Mouse (Mus musculus): ENCODE data around the gene Arhgef15. TPM values are rescaled to one million over a fixed set of nuclear protein-coding genes. Genes with fewer than 3 reads are reported as not detected.

Arhgef15 gene
- total RNA-seq, 1 experiment: 2.5 TPM

- peak; percentile 91 for DNase-seq (ENCODE audit: low read depth, low spot score)
- Histone ChIP-seq H3K9me3 (ENCODE audit: control insufficient read depth, insufficient read depth, low read depth, low read length) (no peaks in the 10 kb centered on the region), H3K36me3 (ENCODE audit: control insufficient read depth, insufficient read depth, low read length, poor library complexity, severe bottlenecking) (peaks cover 35% of the 10 kb centered on the region), H3K4me3 (ENCODE audit: insufficient read depth in 1 of 2, low read depth in 1 of 2, low read length in 2 of 2, poor library complexity in 1 of 2, severe bottlenecking in 1 of 2) (peak overlapping the region in 1 of 2 experiments; percentile 11; a peak in 1 of 4 replicates), H3K9ac (ENCODE audit: insufficient read depth, low read depth, low read length, poor library complexity, severe bottlenecking) (no peak overlapping the region; the same call in 1 of the 2 replicates), H3K27ac (ENCODE audit: insufficient read depth, low read depth, low read length, poor library complexity, severe bottlenecking) (no peak overlapping the region), H3K4me1 (ENCODE audit: control insufficient read depth in 2 of 2, insufficient read depth in 2 of 2, low read length in 2 of 2, poor library complexity in 1 of 2) (no peaks in the 10 kb centered on the region; a peak in 1 of 4 replicates)
- in situ Hi-C loops (cut with MboI; ENCODE audit: low sequenced_read_pairs in 2 of 2, unreplicated experiment in 2 of 2): loop anchor here in 1 of 2 experiments (5.0 kb wide), 1 partner anchor 83 kb away; no protein-coding TSS in a partner anchor
- TF ChIP-seq CHD2 (IDR thresholded peaks at IDR 0.05; ENCODE audit: low read depth, low read length) (no peak; the same call in 1 of the 2 replicates), HCFC1 (IDR thresholded peaks at IDR 0.05; ENCODE audit: borderline replicate concordance, insufficient read depth, low read length) (no peak), ZC3H11A (IDR thresholded peaks at IDR 0.05; ENCODE audit: borderline replicate concordance, low read depth, low read length) (no peak), MAFK (IDR thresholded peaks at IDR 0.05; ENCODE audit: insufficient read depth, low read depth, low read length) (no peak), ZNF384 (IDR thresholded peaks at IDR 0.05; ENCODE audit: low read depth, low read length) (no peak)
These were observed 52.7 kb downstream of the Arhgef15 start for GRCm38 (mm10) chr11:68904375-68905137.

- Histone ChIP-seq H3K9ac (ENCODE audit: insufficient read depth, low read depth, low read length, poor library complexity, severe bottlenecking) (peak overlapping the region; percentile 17; the same call in 1 of the 2 replicates), H3K36me3 (ENCODE audit: control insufficient read depth, insufficient read depth, low read length, poor library complexity, severe bottlenecking) (peaks cover 35% of the 10 kb centered on the region), H3K9me3 (ENCODE audit: control insufficient read depth, insufficient read depth, low read depth, low read length) (no peaks in the 10 kb centered on the region), H3K4me1 (ENCODE audit: control insufficient read depth in 2 of 2, insufficient read depth in 2 of 2, low read length in 2 of 2, poor library complexity in 1 of 2) (no peaks in the 10 kb centered on the region; a peak in 1 of 4 replicates), H3K27ac (ENCODE audit: insufficient read depth, low read depth, low read length, poor library complexity, severe bottlenecking) (no peak overlapping the region), H3K4me3 (ENCODE audit: insufficient read depth in 1 of 2, low read depth in 1 of 2, low read length in 2 of 2, poor library complexity in 1 of 2, severe bottlenecking in 1 of 2) (peak overlapping the region; percentile 93 to 97; a peak in 1 of 4 replicates)
- TF ChIP-seq CHD2 (IDR thresholded peaks at IDR 0.05; ENCODE audit: low read depth, low read length) (no peak), ZC3H11A (IDR thresholded peaks at IDR 0.05; ENCODE audit: borderline replicate concordance, low read depth, low read length) (no peak), ZNF384 (IDR thresholded peaks at IDR 0.05; ENCODE audit: low read depth, low read length) (no peak), MAFK (IDR thresholded peaks at IDR 0.05; ENCODE audit: insufficient read depth, low read depth, low read length) (no peak), HCFC1 (IDR thresholded peaks at IDR 0.05; ENCODE audit: borderline replicate concordance, insufficient read depth, low read length) (no peak)
- DNase-seq (ENCODE audit: low read depth, low spot score): no peak
- in situ Hi-C loops (cut with MboI; ENCODE audit: low sequenced_read_pairs in 2 of 2, unreplicated experiment in 2 of 2): no loop called here
These were observed 53.5 kb downstream of the Arhgef15 start for GRCm38 (mm10) chr11:68903775-68904174.

GRCm38 (mm10) chr11:68902823-68903222, 54.5 kb downstream of the Arhgef15 start:
- in situ Hi-C loops (cut with MboI; ENCODE audit: low sequenced_read_pairs in 2 of 2, unreplicated experiment in 2 of 2): no loop called here
- H3K9me3 ChIP-seq (ENCODE audit: control insufficient read depth, insufficient read depth, low read depth, low read length): no peaks in the 10 kb centered on the region
- no peak overlapping the region for H3K27ac ChIP-seq (ENCODE audit: insufficient read depth, low read depth, low read length, poor library complexity, severe bottlenecking)
- DNase-seq (ENCODE audit: low read depth, low spot score): no peak
- H3K4me1 ChIP-seq (ENCODE audit: control insufficient read depth in 2 of 2, insufficient read depth in 2 of 2, low read length in 2 of 2, poor library complexity in 1 of 2): no peaks in the 10 kb centered on the region
- H3K4me3 ChIP-seq (ENCODE audit: insufficient read depth in 1 of 2, low read depth in 1 of 2, low read length in 2 of 2, poor library complexity in 1 of 2, severe bottlenecking in 1 of 2): peak overlapping the region; percentile 93 to 97
- peak overlapping the region; percentile 100 for H3K9ac ChIP-seq (ENCODE audit: insufficient read depth, low read depth, low read length, poor library complexity, severe bottlenecking)
- peaks cover 35% of the 10 kb centered on the region for H3K36me3 ChIP-seq (ENCODE audit: control insufficient read depth, insufficient read depth, low read length, poor library complexity, severe bottlenecking)
- TF ChIP-seq ZC3H11A (IDR thresholded peaks at IDR 0.05; ENCODE audit: borderline replicate concordance, low read depth, low read length) (no peak), CHD2 (IDR thresholded peaks at IDR 0.05; ENCODE audit: low read depth, low read length) (no peak), ZNF384 (IDR thresholded peaks at IDR 0.05; ENCODE audit: low read depth, low read length) (no peak), HCFC1 (IDR thresholded peaks at IDR 0.05; ENCODE audit: borderline replicate concordance, insufficient read depth, low read length) (no peak), MAFK (IDR thresholded peaks at IDR 0.05; ENCODE audit: insufficient read depth, low read depth, low read length) (no peak)

GRCm38 (mm10) chr11:68902367-68902766, 54.9 kb downstream of the Arhgef15 start:
- no peak for DNase-seq (ENCODE audit: low read depth, low spot score)
- Histone ChIP-seq H3K9ac (ENCODE audit: insufficient read depth, low read depth, low read length, poor library complexity, severe bottlenecking) (peak overlapping the region; percentile 100), H3K36me3 (ENCODE audit: control insufficient read depth, insufficient read depth, low read length, poor library complexity, severe bottlenecking) (peaks cover 35% of the 10 kb centered on the region), H3K9me3 (ENCODE audit: control insufficient read depth, insufficient read depth, low read depth, low read length) (no peaks in the 10 kb centered on the region), H3K27ac (ENCODE audit: insufficient read depth, low read depth, low read length, poor library complexity, severe bottlenecking) (peak overlapping the region; percentile 17; the same call in 1 of the 2 replicates), H3K4me3 (ENCODE audit: insufficient read depth in 1 of 2, low read depth in 1 of 2, low read length in 2 of 2, poor library complexity in 1 of 2, severe bottlenecking in 1 of 2) (peak overlapping the region; percentile 93 to 97), H3K4me1 (ENCODE audit: control insufficient read depth in 2 of 2, insufficient read depth in 2 of 2, low read length in 2 of 2, poor library complexity in 1 of 2) (no peaks in the 10 kb centered on the region)
- in situ Hi-C loops (cut with MboI; ENCODE audit: low sequenced_read_pairs in 2 of 2, unreplicated experiment in 2 of 2): no loop called here
- no peak for TF ChIP-seq HCFC1 (IDR thresholded peaks at IDR 0.05; ENCODE audit: borderline replicate concordance, insufficient read depth, low read length)
- no peak for TF ChIP-seq ZNF384 (IDR thresholded peaks at IDR 0.05; ENCODE audit: low read depth, low read length)
